Mouse (Mus musculus) CH12.LX (cell line): ENCODE measurements around the gene Bphl.

Source experiments
- CTCF ChIP-seq, 2 experiments: IDR thresholded peaks in 1 of 2; conservative IDR thresholded peaks in 1 of 2; 2 replicates each; pipeline ENCODE4 v1.5.1; 2011 to 2012; ENCODE audit warnings: low read depth in 2 of 2, low read length in 2 of 2, improper control_type of control experiment in 1 of 2, inconsistent platforms in 1 of 2, mild to moderate bottlenecking in 1 of 2, moderate library complexity in 1 of 2
- GABPA ChIP-seq: IDR thresholded peaks from 2 replicates; pipeline ENCODE4 v1.6.1; 2012; ENCODE audit warnings: low read depth, low read length, improper control_type of control experiment, inconsistent platforms; ENCODE audit not compliant: insufficient replicate concordance
- KAT2A ChIP-seq: IDR thresholded peaks from 2 replicates; pipeline ENCODE4 v1.6.1; 2012; ENCODE audit warnings: low read length, improper control_type of control experiment, inconsistent platforms; ENCODE audit not compliant: insufficient replicate concordance
- POLR2A ChIP-seq: IDR thresholded peaks from 2 replicates; pipeline ENCODE4 v1.6.1; 2011; ENCODE audit warnings: low read depth, mild to moderate bottlenecking, improper control_type of control experiment, low read length

- TF ChIP-seq CTCF (conservative IDR thresholded peaks at IDR 0.05 in 1 of 2, IDR thresholded peaks at IDR 0.05 in 1 of 2; ENCODE audit: low read depth in 2 of 2, low read length in 2 of 2) = no peak
- no peak for TF ChIP-seq GABPA
- TF ChIP-seq KAT2A = no peak
- no peak for TF ChIP-seq POLR2A
These were observed 47.8 kb upstream of the Bphl start for GRCm38 (mm10) chr13:33989625-33990024.
